Mouse (Mus musculus) intestine, postnatal 0 days (tissue): ENCODE measurements around the gene Fto. TPM values are rescaled to one million over a fixed set of nuclear protein-coding genes. Genes with fewer than 3 reads are reported as not detected.

Source experiments
- ATAC-seq: fragments of 200-750 bp; cut with Nextera tagmentation; 2 replicates; pipeline ENCODE4 v1.8.0; 2017; ENCODE audit warnings: mild to moderate bottlenecking, moderate TSS enrichment, moderate library complexity
- H3K27ac ChIP-seq: fragments of 300-500 bp; sonication (generic); 2 replicates; pipeline ENCODE4 v1.5.1; 2014; ENCODE audit warnings: mild to moderate bottlenecking, low read depth, low read length, moderate library complexity
- H3K27me3 ChIP-seq: fragments of 300-500 bp; sonication (generic); replicated peaks from 2 replicates; pipeline ENCODE4 v1.6.1; 2014; ENCODE audit warnings: low read length, mixed read lengths; ENCODE audit not compliant: control insufficient read depth, insufficient read depth
- H3K36me3 ChIP-seq: fragments of 300-500 bp; sonication (generic); 2 replicates; pipeline ENCODE4 v1.6.1; 2014; ENCODE audit warnings: mild to moderate bottlenecking, moderate library complexity; ENCODE audit not compliant: control insufficient read depth, insufficient read depth
- H3K4me1 ChIP-seq: fragments of 300-500 bp; sonication (generic); replicated peaks from 2 replicates; pipeline ENCODE4 v1.6.1; 2014; ENCODE audit warnings: antibody characterized with exemption, low read length, mixed read lengths; ENCODE audit not compliant: control insufficient read depth, insufficient read depth
- H3K4me2 ChIP-seq: fragments of 300-500 bp; sonication (generic); replicated peaks from 2 replicates; pipeline ENCODE4 v1.6.1; 2014; ENCODE audit warnings: low read depth, mild to moderate bottlenecking, moderate library complexity
- H3K4me3 ChIP-seq: fragments of 300-500 bp; sonication (generic); 2 replicates; pipeline ENCODE4 v1.5.1; 2014; ENCODE audit warnings: low read depth, low read length
- H3K9ac ChIP-seq: fragments of 300-500 bp; sonication (generic); 2 replicates; pipeline ENCODE4 v1.6.1; 2014; ENCODE audit warnings: mild to moderate bottlenecking, low read depth, low read length
- H3K9me3 ChIP-seq: fragments of 300-500 bp; sonication (generic); 2 replicates; pipeline ENCODE4 v1.6.1; 2016; ENCODE audit warnings: mixed run types; ENCODE audit not compliant: control insufficient read depth
- CTCF ChIP-seq: sonication (generic); IDR thresholded peaks from 2 replicates; pipeline ENCODE4 v1.5.1; 2016; ENCODE audit warnings: low read depth, mild to moderate bottlenecking, control low read depth, antibody characterized with exemption, moderate library complexity
- WGBS: fragments of 180-500 bp; shearing (Covaris S2); extraction: QIAGEN DNeasy Blood & Tissue Kit; methylation state at CpG from one replicate; pipeline ENCODE4 v1.1.7; 2014; 5-methylcytosine and 5-hydroxymethylcytosine counted together
- polyA plus RNA-seq: library from polyadenylated mRNA; unstranded; fragments of >200 nt; fragmentation: Nextera tagmentation; extraction: Ambion mirVana; gene quantifications from 2 replicates; pipeline ENCODE4 v1.2.1, GENCODE M21; 2015

Gene Fto
- polyA plus RNA-seq, 1 experiment from 2014 or later, result 21.7 TPM

DNA sequence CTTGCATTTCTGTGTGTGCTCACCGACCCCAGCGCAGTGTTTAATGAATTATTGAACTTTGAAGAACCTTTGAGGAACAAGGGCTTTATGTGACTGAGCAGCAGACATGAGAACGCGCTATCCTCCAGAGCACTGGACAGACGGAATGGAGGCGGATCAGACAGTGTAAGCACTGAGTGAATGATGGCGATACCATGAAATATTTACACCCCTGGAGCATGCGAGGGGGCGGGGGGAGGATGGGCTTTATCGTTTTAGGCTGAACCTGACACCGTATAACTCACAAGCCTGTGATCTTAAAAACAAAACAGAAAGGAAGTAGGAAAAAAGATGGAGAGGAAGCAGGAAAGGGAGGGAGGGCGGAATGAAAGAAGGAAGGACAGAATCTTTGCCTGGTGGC lies 57.6 kb downstream of the Fto start:
- no peak overlapping the region for H3K4me2 ChIP-seq
- no peak overlapping the region for H3K27ac ChIP-seq

DNA sequence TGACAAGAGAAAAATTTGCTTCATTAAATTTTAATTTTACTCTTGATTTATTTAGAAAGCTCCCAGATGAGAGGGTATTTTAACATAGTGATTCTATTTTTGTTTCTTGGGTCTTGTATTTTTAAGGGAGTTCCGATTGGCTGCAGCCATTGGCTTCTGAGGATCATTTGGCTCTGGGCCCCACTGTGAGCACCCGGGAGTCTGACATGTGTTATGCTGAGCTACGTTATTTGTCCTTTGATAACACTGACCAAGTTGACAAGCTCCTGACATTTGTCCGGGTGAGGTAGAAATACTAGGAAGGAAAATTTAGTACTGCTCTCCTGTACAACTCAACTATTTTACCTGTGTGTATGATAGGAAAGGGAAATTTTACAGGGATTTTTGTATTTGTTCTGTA lies 58.7 kb downstream of the Fto start:
- no peak for ATAC-seq
- Histone ChIP-seq H3K4me2 (no peak overlapping the region), H3K4me3 (no peak overlapping the region), H3K9me3 (no peaks in the 10 kb centered on the region), H3K4me1 (no peaks in the 10 kb centered on the region), H3K27ac (no peak overlapping the region), H3K36me3 (no peaks in the 10 kb centered on the region), H3K9ac (no peak overlapping the region), H3K27me3 (no peaks in the 10 kb centered on the region)
- no peak for TF ChIP-seq CTCF
- 40% methylated on average over 4 of the region's 4 CpGs for WGBS

More for the DNA sequence above, 57.6 kb downstream of the Fto start:
- Histone ChIP-seq H3K9me3 (no peaks in the 10 kb centered on the region), H3K36me3 (no peaks in the 10 kb centered on the region), H3K4me3 (no peak overlapping the region), H3K27me3 (no peaks in the 10 kb centered on the region), H3K4me1 (no peaks in the 10 kb centered on the region), H3K9ac (no peak overlapping the region)
- 37% methylated on average over 12 of the region's 12 CpGs for WGBS
- no peak for TF ChIP-seq CTCF
- ATAC-seq, result no peak

DNA sequence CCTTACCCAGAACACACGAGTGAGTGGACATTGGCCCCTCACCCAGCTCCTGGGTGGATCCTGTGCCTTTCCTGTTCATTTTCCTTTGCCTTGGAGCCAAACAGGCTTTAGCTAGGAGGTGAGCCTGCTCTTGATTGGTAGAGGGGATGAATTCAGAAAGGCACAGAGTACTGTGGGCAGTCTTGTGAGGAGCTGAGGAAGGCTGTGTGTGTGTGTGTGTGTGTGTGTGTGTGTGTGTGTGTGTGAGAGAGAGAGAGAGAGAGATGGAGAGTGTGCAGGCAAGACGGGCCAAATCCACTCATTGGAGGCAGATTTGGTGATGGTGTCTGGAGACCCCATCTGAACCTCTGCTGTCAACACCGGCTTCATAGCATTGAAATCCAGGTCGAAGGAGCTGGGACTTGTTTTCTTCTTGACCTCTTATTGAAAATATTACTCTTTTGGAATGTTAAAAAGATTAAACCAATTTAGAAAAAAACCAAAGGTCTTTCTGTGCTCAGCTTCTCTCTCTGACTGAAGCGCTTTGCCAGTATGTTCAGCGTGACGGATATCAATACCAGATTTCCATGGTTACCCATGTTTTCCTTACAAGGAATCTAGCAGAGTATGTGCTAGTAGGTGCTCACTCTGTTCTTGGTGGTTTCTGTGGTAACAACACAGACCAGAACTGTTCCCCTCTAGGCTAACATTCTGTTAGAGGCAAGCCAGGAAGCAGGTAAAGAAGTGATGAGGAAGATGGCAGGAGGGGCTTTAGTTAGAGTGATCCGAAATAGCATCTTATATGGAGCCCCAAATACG lies 59.7 kb downstream of the Fto start:
- Histone ChIP-seq H3K9me3 (no peaks in the 10 kb centered on the region), H3K4me1 (no peaks in the 10 kb centered on the region), H3K36me3 (no peaks in the 10 kb centered on the region), H3K4me3 (no peak overlapping the region), H3K9ac (no peak overlapping the region), H3K4me2 (no peak overlapping the region), H3K27me3 (no peaks in the 10 kb centered on the region), H3K27ac (no peak overlapping the region)
- no peak for TF ChIP-seq CTCF
- 91% methylated on average over 9 of the region's 9 CpGs for WGBS
- ATAC-seq, result no peak

GRCm38 (mm10) chr8:91375054-91375938 lies 62.0 kb downstream of the Fto start:
- WGBS, result 74% methylated on average over 20 of the region's 20 CpGs

GRCm38 (mm10) chr8:91376785-91377184 lies 63.5 kb downstream of the Fto start:
- H3K4me1 ChIP-seq, result peaks cover 6% of the 10 kb centered on the region
- no peak overlapping the region for H3K4me3 ChIP-seq
- no peak overlapping the region for H3K27ac ChIP-seq
- no peaks in the 10 kb centered on the region for H3K9me3 ChIP-seq
- no peaks in the 10 kb centered on the region for H3K27me3 ChIP-seq
- no peak for TF ChIP-seq CTCF
- H3K9ac ChIP-seq, result no peak overlapping the region
- H3K36me3 ChIP-seq, result no peaks in the 10 kb centered on the region
- no peak overlapping the region for H3K4me2 ChIP-seq
- 50% methylated on average over 11 of the region's 11 CpGs for WGBS
- no peak for ATAC-seq

More at GRCm38 (mm10) chr8:91375054-91375938, 62.0 kb downstream of the Fto start:
- H3K4me1 ChIP-seq, result no peaks in the 10 kb centered on the region
- no peaks in the 10 kb centered on the region for H3K36me3 ChIP-seq
- no peak overlapping the region for H3K4me3 ChIP-seq
- TF ChIP-seq CTCF, result no peak
- H3K27ac ChIP-seq, result no peak overlapping the region
- no peak overlapping the region for H3K4me2 ChIP-seq
- no peaks in the 10 kb centered on the region for H3K27me3 ChIP-seq
- no peak for ATAC-seq
- no peaks in the 10 kb centered on the region for H3K9me3 ChIP-seq
- no peak overlapping the region for H3K9ac ChIP-seq

- no peak for ATAC-seq
- no peaks in the 10 kb centered on the region for H3K9me3 ChIP-seq
- no peak overlapping the region for H3K27ac ChIP-seq
- no peak for TF ChIP-seq CTCF
- H3K36me3 ChIP-seq, result no peaks in the 10 kb centered on the region
- peaks cover 6% of the 10 kb centered on the region for H3K4me1 ChIP-seq
- H3K9ac ChIP-seq, result no peak overlapping the region
- no peaks in the 10 kb centered on the region for H3K27me3 ChIP-seq
- H3K4me2 ChIP-seq, result no peak overlapping the region
- 88% methylated on average over 6 of the region's 6 CpGs for WGBS
- no peak overlapping the region for H3K4me3 ChIP-seq
Observed at GRCm38 (mm10) chr8:91377275-91377674, 64.0 kb downstream of the Fto start.
